Mouse (Mus musculus): ENCODE measurements around the gene Adck1. TPM values are rescaled to one million over a fixed set of nuclear protein-coding genes. Genes with fewer than 3 reads are reported as not detected.

The Adck1 gene
- total and polyA plus RNA-seq, 3 experiments = 25.0 to 37.4 (median 26.3) TPM

GRCm38 (mm10) chr12:88433171-88433570 lies 72.8 kb downstream of the Adck1 start:
- 93% methylated on average over 7 of the region's 7 CpGs for WGBS
- peaks cover 3% of the 10 kb centered on the region; the same call in 1 of the 2 replicates for H3K4me1 ChIP-seq (ENCODE audit: control insufficient read depth, insufficient read depth, low read length)
- no peaks in the 10 kb centered on the region for H3K79me2 ChIP-seq (replicated peaks; ENCODE audit: control insufficient read depth, insufficient read depth, low read length)
- H3K27ac ChIP-seq = no peak overlapping the region
- H3K36me3 ChIP-seq (ENCODE audit: control insufficient read depth, insufficient read depth, low read length) = no peaks in the 10 kb centered on the region
- no peak overlapping the region for H3K9ac ChIP-seq (ENCODE audit: low read depth, low read length)
- H3K27me3 ChIP-seq (ENCODE audit: control insufficient read depth, insufficient read depth, low read length) = no peaks in the 10 kb centered on the region
- intact Hi-C loops (cut with DNase I) = no loop called here
- no peak for DNase-seq
- TF ChIP-seq CTCF (IDR thresholded peaks at IDR 0.05) (no peak), POLR2A (IDR thresholded peaks at IDR 0.05; ENCODE audit: insufficient read depth, low read depth, low read length) (no peak), EP300 (IDR thresholded peaks at IDR 0.05; ENCODE audit: insufficient read depth, low read depth, low read length) (no peak)
- no peak overlapping the region for H3K4me3 ChIP-seq

GRCm38 (mm10) chr12:88436962-88437750 lies 76.8 kb downstream of the Adck1 start:
- TF ChIP-seq EP300 (IDR thresholded peaks at IDR 0.05; ENCODE audit: insufficient read depth, low read depth, low read length) (no peak), CTCF (IDR thresholded peaks at IDR 0.05) (no peak), POLR2A (IDR thresholded peaks at IDR 0.05; ENCODE audit: insufficient read depth, low read depth, low read length) (no peak)
- no peaks in the 10 kb centered on the region for H3K36me3 ChIP-seq (ENCODE audit: control insufficient read depth, insufficient read depth, low read length)
- H3K4me3 ChIP-seq = no peak overlapping the region
- H3K27me3 ChIP-seq (ENCODE audit: control insufficient read depth, insufficient read depth, low read length) = no peaks in the 10 kb centered on the region
- DNase-seq = no peak
- no peak overlapping the region for H3K9ac ChIP-seq (ENCODE audit: low read depth, low read length)
- WGBS = 76% methylated on average over 15 of the region's 15 CpGs
- no peaks in the 10 kb centered on the region for H3K79me2 ChIP-seq (replicated peaks; ENCODE audit: control insufficient read depth, insufficient read depth, low read length)
- intact Hi-C loops (cut with DNase I) = no loop called here
- no peak overlapping the region for H3K27ac ChIP-seq
- H3K4me1 ChIP-seq (ENCODE audit: control insufficient read depth, insufficient read depth, low read length) = no peaks in the 10 kb centered on the region

- Histone ChIP-seq H3K79me2 (replicated peaks; ENCODE audit: control insufficient read depth, insufficient read depth, low read length) (no peaks in the 10 kb centered on the region), H3K27ac (no peak overlapping the region), H3K27me3 (ENCODE audit: control insufficient read depth, insufficient read depth, low read length) (no peaks in the 10 kb centered on the region), H3K4me3 (no peak overlapping the region), H3K36me3 (ENCODE audit: control insufficient read depth, insufficient read depth, low read length) (no peaks in the 10 kb centered on the region; the same call in 1 of the 2 replicates), H3K9ac (ENCODE audit: low read depth, low read length) (no peak overlapping the region), H3K4me1 (ENCODE audit: control insufficient read depth, insufficient read depth, low read length) (no peaks in the 10 kb centered on the region; the same call in 1 of the 2 replicates)
- 80% methylated on average over 14 of the region's 14 CpGs for WGBS
- DNase-seq = no peak
- intact Hi-C loops (cut with DNase I) = no loop called here
- TF ChIP-seq POLR2A (IDR thresholded peaks at IDR 0.05; ENCODE audit: insufficient read depth, low read depth, low read length) (no peak), EP300 (IDR thresholded peaks at IDR 0.05; ENCODE audit: insufficient read depth, low read depth, low read length) (no peak), CTCF (IDR thresholded peaks at IDR 0.05) (no peak)
Measured at GRCm38 (mm10) chr12:88441922-88442809, 81.8 kb downstream of the Adck1 start.

GRCm38 (mm10) chr12:88444040-88444439 lies 83.7 kb downstream of the Adck1 start:
- DNase-seq = peak; percentile 28 to 40
- no peaks in the 10 kb centered on the region; the same call in 1 of the 2 replicates for H3K36me3 ChIP-seq (ENCODE audit: control insufficient read depth, insufficient read depth, low read length)
- no peaks in the 10 kb centered on the region for H3K79me2 ChIP-seq (replicated peaks; ENCODE audit: control insufficient read depth, insufficient read depth, low read length)
- no peak overlapping the region for H3K27ac ChIP-seq
- no peaks in the 10 kb centered on the region for H3K27me3 ChIP-seq (ENCODE audit: control insufficient read depth, insufficient read depth, low read length)
- no peak overlapping the region for H3K9ac ChIP-seq (ENCODE audit: low read depth, low read length)
- TF ChIP-seq POLR2A (IDR thresholded peaks at IDR 0.05; ENCODE audit: insufficient read depth, low read depth, low read length) (no peak), EP300 (IDR thresholded peaks at IDR 0.05; ENCODE audit: insufficient read depth, low read depth, low read length) (no peak), CTCF (IDR thresholded peaks at IDR 0.05) (no peak)
- H3K4me3 ChIP-seq = no peak overlapping the region
- intact Hi-C loops (cut with DNase I) = no loop called here
- 52% methylated on average over 5 of the region's 5 CpGs for WGBS
- no peaks in the 10 kb centered on the region; the same call in 1 of the 2 replicates for H3K4me1 ChIP-seq (ENCODE audit: control insufficient read depth, insufficient read depth, low read length)

GRCm38 (mm10) chr12:88445471-88445870 lies 85.1 kb downstream of the Adck1 start:
- 79% methylated on average over 3 of the region's 3 CpGs for WGBS
- H3K27ac ChIP-seq = no peak overlapping the region
- no peaks in the 10 kb centered on the region; the same call in 1 of the 2 replicates for H3K4me1 ChIP-seq (ENCODE audit: control insufficient read depth, insufficient read depth, low read length)
- H3K27me3 ChIP-seq (ENCODE audit: control insufficient read depth, insufficient read depth, low read length) = no peaks in the 10 kb centered on the region
- H3K36me3 ChIP-seq (ENCODE audit: control insufficient read depth, insufficient read depth, low read length) = no peaks in the 10 kb centered on the region; the same call in 1 of the 2 replicates
- DNase-seq = no peak
- TF ChIP-seq CTCF (IDR thresholded peaks at IDR 0.05) (no peak), POLR2A (IDR thresholded peaks at IDR 0.05; ENCODE audit: insufficient read depth, low read depth, low read length) (no peak), EP300 (IDR thresholded peaks at IDR 0.05; ENCODE audit: insufficient read depth, low read depth, low read length) (no peak)
- no peak overlapping the region for H3K9ac ChIP-seq (ENCODE audit: low read depth, low read length)
- intact Hi-C loops (cut with DNase I) = no loop called here
- no peak overlapping the region for H3K4me3 ChIP-seq
- H3K79me2 ChIP-seq (replicated peaks; ENCODE audit: control insufficient read depth, insufficient read depth, low read length) = no peaks in the 10 kb centered on the region
